Mouse (Mus musculus) monocyte, adult 59 days (primary cell): Measurements from ENCODE around the gene Slc16a2. TPM values are rescaled to one million over a fixed set of nuclear protein-coding genes. Genes with fewer than 3 reads are reported as not detected.

ENCODE experiments used
- total RNA-seq, 2 experiments: library from RNA; stranded (reverse); gene quantifications; one replicate each; pipeline ENCODE4 v1.2.4; 2023

Gene Slc16a2
- total RNA-seq, result not detected

GRCm38 (mm10) chrX:103821832-103822196 lies at the start of gene Slc16a2:
TSS of gene Slc16a2 (minus strand) at chrX:103821983.

Other genes with a start within 250 kb of the Slc16a2 start
- gene Zcchc13, start 191.4 kb downstream of the Slc16a2 start, total RNA-seq, result not detected
- 100 to 1,000 TPM in 1 of 2 experiments, 10 to 100 TPM in 1; 85.4 to 102 TPM for gene Rlim, start 159.3 kb upstream of the Slc16a2 start, total RNA-seq